In the genomic region with DNA sequence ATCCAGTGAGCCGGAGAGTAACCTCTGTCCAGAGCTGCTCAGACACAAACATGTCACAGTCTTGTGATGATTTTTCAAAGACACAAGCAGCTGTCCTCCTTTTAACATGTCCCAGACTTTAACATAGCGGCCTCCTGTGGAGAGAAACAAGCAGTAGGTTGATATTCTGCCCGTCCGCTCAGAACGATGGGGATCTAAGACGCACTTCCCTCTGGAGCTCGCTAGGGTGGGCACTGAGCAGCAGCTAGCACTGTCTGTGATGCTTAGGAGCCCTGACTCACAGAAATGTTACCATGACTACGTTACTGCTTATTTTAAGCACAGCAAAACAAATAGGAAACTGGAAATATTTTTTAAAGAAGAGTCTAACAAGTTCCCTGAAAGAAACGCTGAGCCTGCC, we compare ENCODE assay signal across 12 mouse cellular contexts. TPM values are rescaled to one million over a fixed set of nuclear protein-coding genes. Genes with fewer than 3 reads are reported as not detected.
DNase-seq lines count a peak whose midpoint lies in the region; ATAC-seq lines count a peak whose summit lies in the region.
"Had no signal": no experiment of that assay in that cellular context is flagged by ENCODE, and none has a peak within 500 bp of the region (broad histone marks: within the 10 kb centered on the region; RNA-seq: fewer than 3 reads in every experiment).

No protein-coding gene starts in this region.

- ATAC-seq in monocyte, adult 5-6 weeks (replicated peaks; ENCODE audit: insufficient number of reproducible peaks, low FRiP score, low TSS enrichment, poor library complexity, severe bottlenecking), result no peak
- ATAC-seq: forebrain, embryonic 16.5 days had no signal

- peak; percentile 51 for DNase-seq in left cerebral cortex, adult 11 months (ENCODE audit: low spot score)
- no peak for DNase-seq in left cerebral cortex, postnatal 4 days
- peak; percentile 92 for DNase-seq in brain, adult 2 months (ENCODE audit: low read depth, low spot score)
- DNase-seq in layer of hippocampus, adult 9-11 months, result peak; percentile 86
- DNase-seq in right cerebral cortex, postnatal 25 days, result peak; percentile 64
- no peak for DNase-seq in urinary bladder, postnatal 10 days (ENCODE audit: low spot score)
- no peak for DNase-seq in urinary bladder, adult 18-20 months (ENCODE audit: low spot score in 2 of 2)
- DNase-seq: adrenal gland, postnatal 14 days; kidney, adult 11 months; thymus, adult 2 months had no signal

- intact Hi-C loops in left cerebral cortex, postnatal 4 days (cut with DNase I), result no loop called here

RNA-seq across cellular contexts. Expression of gene Utp15, which starts 7.9 kb away (rescaled TPM):
- 10 to 100 TPM; 24.5 to 25.9 TPM for total RNA-seq in left cerebral cortex, postnatal 4 days (2021)
- 25.2 to 29.2 TPM (median 28.7 TPM) in 3 replicates for total RNA-seq in monocyte, adult 5-6 weeks (2017)

RNA-seq across cellular contexts. Expression of gene Ankra2, which starts 8.0 kb away (rescaled TPM):
- 10 to 100 TPM; 77.9 to 82.0 TPM for total RNA-seq in left cerebral cortex, postnatal 4 days (2021)
- total RNA-seq in monocyte, adult 5-6 weeks (2017), result 38.3 to 47.0 TPM (median 45.0 TPM) in 3 replicates

RNA-seq across cellular contexts. Expression of gene Gm21976, which starts 24.8 kb away (rescaled TPM):
- not detected for total RNA-seq in left cerebral cortex, postnatal 4 days (2021)
- total RNA-seq in monocyte, adult 5-6 weeks (2017), result 1.3 TPM in 1 of 3 replicates, not detected in the others
- total RNA-seq: adrenal gland, postnatal 14 days had no signal

RNA-seq across cellular contexts. Expression of gene Arhgef28, which starts 48.7 kb away (rescaled TPM):
- total RNA-seq in left cerebral cortex, postnatal 4 days (2021), result 10 to 100 TPM; 43.8 to 49.9 TPM
- 0.19 TPM in 1 of 3 replicates, not detected in the others for total RNA-seq in monocyte, adult 5-6 weeks (2017)

Comparison
In these comparisons a context has a peak if more than half of its experiments do, and no peak if none do; other contexts are left out.
1. DNase-seq: peak in left cerebral cortex, adult 11 months (single experiment), brain, adult 2 months (single experiment), layer of hippocampus, adult 9-11 months (single experiment) and right cerebral cortex, postnatal 25 days (single experiment); none in left cerebral cortex, postnatal 4 days (single experiment), urinary bladder, postnatal 10 days (single experiment) and urinary bladder, adult 18-20 months (0 of 2).